Mouse (Mus musculus): ENCODE results near the gene Morf4l1. TPM values are rescaled to one million over a fixed set of nuclear protein-coding genes. Genes with fewer than 3 reads are reported as not detected.
"Not testable (repeated sequence)": the region's sequence is repeated elsewhere in the genome, so short reads cannot be mapped to it uniquely, and the experiment has no call there.

Gene Morf4l1
- polyA plus RNA-seq, 1 experiment from 2014 or later: 283 TPM

DNA sequence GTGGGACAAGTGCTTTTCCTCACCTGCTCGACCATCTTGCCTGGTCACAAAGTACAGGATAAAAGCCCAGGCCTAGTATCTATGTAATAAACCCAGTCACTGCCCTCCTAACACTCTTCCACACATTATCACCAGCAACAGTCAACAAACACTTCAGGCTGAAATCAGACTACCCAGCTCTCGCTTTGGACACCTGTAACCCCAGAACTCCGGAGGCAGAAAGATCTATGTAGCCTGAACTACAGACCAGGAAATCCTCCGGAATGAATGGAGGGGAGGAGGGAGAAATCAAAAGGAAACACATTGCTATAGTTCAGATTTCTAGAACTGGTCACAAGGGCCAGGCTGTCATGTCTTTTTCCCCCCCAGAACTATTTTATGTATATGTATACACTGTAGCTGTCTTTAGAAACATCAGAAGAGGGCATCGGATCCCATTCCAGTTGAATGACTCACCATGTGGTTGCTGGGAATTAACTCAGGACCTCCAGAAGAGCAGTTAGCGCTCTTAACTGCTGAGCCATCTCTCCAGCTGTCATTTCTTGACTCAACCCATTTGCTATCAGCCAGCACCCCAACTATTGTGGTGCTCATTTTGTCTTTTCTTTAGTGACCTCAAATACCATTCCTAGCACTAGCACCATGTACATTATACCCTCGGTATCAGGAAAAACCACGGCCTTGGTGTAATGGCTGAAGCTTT lies 29.7 kb downstream of the Morf4l1 start:
- DNase-seq (ENCODE audit: low spot score): no peak
- no peak for TF ChIP-seq EP300 (IDR thresholded peaks at IDR 0.05)
- no peak for ATAC-seq
- Histone ChIP-seq H3K27me3 (replicated peaks; ENCODE audit: insufficient read depth, low read length) (no peaks in the 10 kb centered on the region), H3K9me3 (ENCODE audit: low read length) (no peaks in the 10 kb centered on the region), H3K36me3 (ENCODE audit: insufficient read depth, low read length) (peaks cover 10% of the 10 kb centered on the region), H3K4me1 (ENCODE audit: insufficient read depth, low read depth, low read length) (no peaks in the 10 kb centered on the region), H3K4me3 (ENCODE audit: low read depth, low read length) (no peak overlapping the region), H3K4me2 (replicated peaks; ENCODE audit: low read depth, low read length) (no peak overlapping the region), H3K9ac (replicated peaks; ENCODE audit: low read depth) (no peak overlapping the region), H3K27ac (ENCODE audit: low read length) (no peak overlapping the region)
- 74% methylated on average over 8 of the region's 8 CpGs for WGBS

DNA sequence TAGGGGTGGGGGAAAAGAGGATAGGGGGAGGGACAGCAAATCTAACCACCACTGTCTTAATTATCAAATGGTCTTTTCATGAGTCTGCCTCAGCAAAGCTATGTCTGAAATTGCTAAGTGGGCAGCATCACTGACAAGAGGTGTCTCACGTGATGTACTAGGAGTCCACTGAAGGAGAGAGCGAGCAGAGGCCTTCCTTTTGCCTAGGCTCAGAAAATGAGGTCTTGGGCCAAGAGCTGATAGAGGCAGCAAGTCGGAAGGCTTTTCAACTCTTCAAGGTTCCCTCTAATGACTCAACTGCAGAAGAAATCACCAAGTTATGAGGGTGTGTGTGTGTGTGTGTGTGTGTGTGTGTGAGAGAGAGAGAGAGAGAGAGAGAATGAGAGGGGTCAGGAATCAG lies 30.4 kb downstream of the Morf4l1 start:
- ATAC-seq (no peak), DNase-seq (ENCODE audit: low spot score) (no peak)
- Histone ChIP-seq H3K4me1 (ENCODE audit: insufficient read depth, low read depth, low read length) (no peaks in the 10 kb centered on the region), H3K27me3 (replicated peaks; ENCODE audit: insufficient read depth, low read length) (no peaks in the 10 kb centered on the region), H3K9me3 (ENCODE audit: low read length) (no peaks in the 10 kb centered on the region), H3K4me3 (ENCODE audit: low read depth, low read length) (no peak overlapping the region), H3K36me3 (ENCODE audit: insufficient read depth, low read length) (peaks cover 4% of the 10 kb centered on the region; the same call in 1 of the 2 replicates), H3K27ac (ENCODE audit: low read length) (no peak overlapping the region), H3K4me2 (replicated peaks; ENCODE audit: low read depth, low read length) (no peak overlapping the region), H3K9ac (replicated peaks; ENCODE audit: low read depth) (no peak overlapping the region)
- TF ChIP-seq CTCF (IDR thresholded peaks at IDR 0.05) (no peak), EP300 (IDR thresholded peaks at IDR 0.05) (no peak)
- 82% methylated on average over 3 of the region's 3 CpGs for WGBS

GRCm38 (mm10) chr9:90082992-90083391 lies 31.6 kb downstream of the Morf4l1 start:
- H3K9me3 ChIP-seq (ENCODE audit: low read length): no peaks in the 10 kb centered on the region
- H3K27me3 ChIP-seq (replicated peaks; ENCODE audit: insufficient read depth, low read length): no peaks in the 10 kb centered on the region
- no peak overlapping the region for H3K9ac ChIP-seq (replicated peaks; ENCODE audit: low read depth)
- H3K4me1 ChIP-seq (ENCODE audit: insufficient read depth, low read depth, low read length): no peaks in the 10 kb centered on the region
- H3K36me3 ChIP-seq (ENCODE audit: insufficient read depth, low read length): peaks cover under 1% of the 10 kb centered on the region; the same call in 1 of the 2 replicates
- H3K4me2 ChIP-seq (replicated peaks; ENCODE audit: low read depth, low read length): no peak overlapping the region
- TF ChIP-seq EP300 (IDR thresholded peaks at IDR 0.05) (no peak), CTCF (IDR thresholded peaks at IDR 0.05) (no peak)
- no peak for ATAC-seq
- no peak overlapping the region for H3K27ac ChIP-seq (ENCODE audit: low read length)
- WGBS: 100% methylated on average over 1 of the region's 1 CpGs
- DNase-seq (ENCODE audit: low spot score): no peak
- no peak overlapping the region for H3K4me3 ChIP-seq (ENCODE audit: low read depth, low read length)

DNA sequence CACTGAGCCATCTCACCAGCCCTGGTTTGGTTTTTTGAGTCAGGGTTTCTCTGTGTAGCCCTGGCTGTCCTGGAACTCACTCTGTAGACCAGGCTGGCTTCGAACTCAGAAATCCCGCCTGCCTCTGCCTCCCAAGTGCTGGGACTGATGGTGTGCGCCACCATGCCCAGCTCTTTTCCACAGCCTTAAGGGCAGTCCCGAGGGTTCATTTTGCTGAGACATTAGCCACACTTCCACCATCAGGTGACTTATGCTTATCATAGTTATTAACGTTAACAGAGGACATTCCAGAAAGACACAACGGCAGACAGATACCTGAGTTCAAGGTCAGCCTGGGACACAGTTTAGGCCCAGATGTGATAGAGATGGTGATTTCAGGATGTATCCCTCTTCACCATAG lies 32.6 kb downstream of the Morf4l1 start:
- not testable (repeated sequence) for DNase-seq (ENCODE audit: low spot score); H3K4me2 ChIP-seq (replicated peaks; ENCODE audit: low read depth, low read length); H3K27me3 ChIP-seq (replicated peaks; ENCODE audit: insufficient read depth, low read length); ATAC-seq; H3K9me3 ChIP-seq (ENCODE audit: low read length); H3K9ac ChIP-seq (replicated peaks; ENCODE audit: low read depth); H3K4me1 ChIP-seq (ENCODE audit: insufficient read depth, low read depth, low read length); H3K4me3 ChIP-seq (ENCODE audit: low read depth, low read length); H3K36me3 ChIP-seq (ENCODE audit: insufficient read depth, low read length); H3K27ac ChIP-seq (ENCODE audit: low read length)
- 72% methylated on average over 6 of the region's 6 CpGs for WGBS

DNA sequence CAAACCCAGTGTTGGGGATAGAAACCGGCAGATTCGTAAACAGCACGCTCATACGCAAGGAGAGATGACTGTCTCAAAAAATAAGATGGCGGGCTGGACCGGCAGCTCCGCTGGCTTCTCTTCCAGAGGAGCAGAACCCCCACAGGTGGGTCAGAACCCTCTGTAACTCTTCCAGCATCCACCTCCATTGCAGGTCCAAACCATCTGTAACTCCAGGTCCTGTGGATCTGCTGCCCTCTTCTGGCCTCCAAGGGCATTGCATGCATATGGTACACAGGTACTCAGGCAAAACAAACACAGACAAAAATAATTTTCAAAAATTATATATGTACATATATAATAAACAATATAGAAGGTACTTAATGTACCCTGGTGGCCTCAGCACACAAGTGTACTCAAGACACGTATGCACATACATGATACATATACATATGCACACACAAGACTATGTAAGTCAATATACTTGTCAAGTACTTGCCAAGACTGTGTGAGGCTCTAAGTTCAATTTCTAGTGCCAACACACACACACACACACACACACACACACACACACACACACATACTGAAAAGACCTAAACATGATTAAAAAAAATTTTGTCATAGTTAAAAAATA lies 37.6 kb downstream of the Morf4l1 start:
- Histone ChIP-seq H3K4me3 (ENCODE audit: low read depth, low read length) (no peak overlapping the region), H3K9ac (replicated peaks; ENCODE audit: low read depth) (no peak overlapping the region), H3K27ac (ENCODE audit: low read length) (no peak overlapping the region), H3K4me2 (replicated peaks; ENCODE audit: low read depth, low read length) (no peak overlapping the region), H3K9me3 (ENCODE audit: low read length) (no peaks in the 10 kb centered on the region), H3K4me1 (ENCODE audit: insufficient read depth, low read depth, low read length) (no peaks in the 10 kb centered on the region), H3K27me3 (replicated peaks; ENCODE audit: insufficient read depth, low read length) (no peaks in the 10 kb centered on the region), H3K36me3 (ENCODE audit: insufficient read depth, low read length) (peaks cover 5% of the 10 kb centered on the region; the same call in 1 of the 2 replicates)
- 55% methylated on average over 8 of the region's 8 CpGs for WGBS
- DNase-seq (ENCODE audit: low spot score) (peak; percentile 67), ATAC-seq (peak; percentile 62)
- TF ChIP-seq CTCF (IDR thresholded peaks at IDR 0.05) (peak; percentile 92), EP300 (IDR thresholded peaks at IDR 0.05) (no peak)

- WGBS: 83% methylated on average over 5 of the region's 5 CpGs
- DNase-seq (ENCODE audit: low spot score) (no peak), ATAC-seq (peak; percentile 27)
- no peak overlapping the region for H3K4me2 ChIP-seq (replicated peaks; ENCODE audit: low read depth, low read length)
- no peak overlapping the region for H3K9ac ChIP-seq (replicated peaks; ENCODE audit: low read depth)
- H3K4me3 ChIP-seq (ENCODE audit: low read depth, low read length): no peak overlapping the region
- no peak for TF ChIP-seq EP300 (IDR thresholded peaks at IDR 0.05)
- no peak for TF ChIP-seq CTCF (IDR thresholded peaks at IDR 0.05)
- no peaks in the 10 kb centered on the region for H3K27me3 ChIP-seq (replicated peaks; ENCODE audit: insufficient read depth, low read length)
- peaks cover 5% of the 10 kb centered on the region; the same call in 1 of the 2 replicates for H3K36me3 ChIP-seq (ENCODE audit: insufficient read depth, low read length)
- no peaks in the 10 kb centered on the region for H3K9me3 ChIP-seq (ENCODE audit: low read length)
- H3K4me1 ChIP-seq (ENCODE audit: insufficient read depth, low read depth, low read length): no peaks in the 10 kb centered on the region
- no peak overlapping the region for H3K27ac ChIP-seq (ENCODE audit: low read length)
Measured at GRCm38 (mm10) chr9:90076131-90076530, 38.4 kb downstream of the Morf4l1 start.

All from lung, postnatal 0 days (tissue).